Mouse (Mus musculus) intestine, postnatal 0 days (tissue): ENCODE data around the gene Cuedc1. TPM values are rescaled to one million over a fixed set of nuclear protein-coding genes. Genes with fewer than 3 reads are reported as not detected.

Experiments used
- ATAC-seq: fragments of 200-750 bp; cut with Nextera tagmentation; 2 replicates; pipeline ENCODE4 v1.8.0; 2017; ENCODE audit warnings: mild to moderate bottlenecking, moderate TSS enrichment, moderate library complexity
- H3K27ac ChIP-seq: fragments of 300-500 bp; sonication (generic); 2 replicates; pipeline ENCODE4 v1.5.1; 2014; ENCODE audit warnings: mild to moderate bottlenecking, low read depth, low read length, moderate library complexity
- H3K27me3 ChIP-seq: fragments of 300-500 bp; sonication (generic); replicated peaks from 2 replicates; pipeline ENCODE4 v1.6.1; 2014; ENCODE audit warnings: low read length, mixed read lengths; ENCODE audit not compliant: control insufficient read depth, insufficient read depth
- H3K36me3 ChIP-seq: fragments of 300-500 bp; sonication (generic); 2 replicates; pipeline ENCODE4 v1.6.1; 2014; ENCODE audit warnings: mild to moderate bottlenecking, moderate library complexity; ENCODE audit not compliant: control insufficient read depth, insufficient read depth
- H3K4me1 ChIP-seq: fragments of 300-500 bp; sonication (generic); replicated peaks from 2 replicates; pipeline ENCODE4 v1.6.1; 2014; ENCODE audit warnings: antibody characterized with exemption, low read length, mixed read lengths; ENCODE audit not compliant: control insufficient read depth, insufficient read depth
- H3K4me2 ChIP-seq: fragments of 300-500 bp; sonication (generic); replicated peaks from 2 replicates; pipeline ENCODE4 v1.6.1; 2014; ENCODE audit warnings: low read depth, mild to moderate bottlenecking, moderate library complexity
- H3K4me3 ChIP-seq: fragments of 300-500 bp; sonication (generic); 2 replicates; pipeline ENCODE4 v1.5.1; 2014; ENCODE audit warnings: low read depth, low read length
- H3K9ac ChIP-seq: fragments of 300-500 bp; sonication (generic); 2 replicates; pipeline ENCODE4 v1.6.1; 2014; ENCODE audit warnings: mild to moderate bottlenecking, low read depth, low read length
- H3K9me3 ChIP-seq: fragments of 300-500 bp; sonication (generic); 2 replicates; pipeline ENCODE4 v1.6.1; 2016; ENCODE audit warnings: mixed run types; ENCODE audit not compliant: control insufficient read depth
- CTCF ChIP-seq: sonication (generic); IDR thresholded peaks from 2 replicates; pipeline ENCODE4 v1.5.1; 2016; ENCODE audit warnings: low read depth, mild to moderate bottlenecking, control low read depth, antibody characterized with exemption, moderate library complexity
- WGBS: fragments of 180-500 bp; shearing (Covaris S2); extraction: QIAGEN DNeasy Blood & Tissue Kit; methylation state at CpG from one replicate; pipeline ENCODE4 v1.1.7; 2014; 5-methylcytosine and 5-hydroxymethylcytosine counted together
- polyA plus RNA-seq: library from polyadenylated mRNA; unstranded; fragments of >200 nt; fragmentation: Nextera tagmentation; extraction: Ambion mirVana; gene quantifications from 2 replicates; pipeline ENCODE4 v1.2.1, GENCODE M21; 2015

Cuedc1 gene
- polyA plus RNA-seq, 1 experiment from 2014 or later = 7.1 TPM

- H3K27ac ChIP-seq = no peak overlapping the region
- H3K36me3 ChIP-seq = no peaks in the 10 kb centered on the region
- H3K4me1 ChIP-seq = no peaks in the 10 kb centered on the region
- no peak for TF ChIP-seq CTCF
- no peaks in the 10 kb centered on the region; the same call in 1 of the 2 replicates for H3K27me3 ChIP-seq
- H3K4me2 ChIP-seq = no peak overlapping the region
- H3K9ac ChIP-seq = no peak overlapping the region
- no peak for ATAC-seq
- 79% methylated on average over 1 of the region's 1 CpGs for WGBS
- H3K9me3 ChIP-seq = no peaks in the 10 kb centered on the region
- no peak overlapping the region for H3K4me3 ChIP-seq
Measured at GRCm38 (mm10) chr11:88091949-88092348, 5.9 kb upstream of the Cuedc1 start.

DNA sequence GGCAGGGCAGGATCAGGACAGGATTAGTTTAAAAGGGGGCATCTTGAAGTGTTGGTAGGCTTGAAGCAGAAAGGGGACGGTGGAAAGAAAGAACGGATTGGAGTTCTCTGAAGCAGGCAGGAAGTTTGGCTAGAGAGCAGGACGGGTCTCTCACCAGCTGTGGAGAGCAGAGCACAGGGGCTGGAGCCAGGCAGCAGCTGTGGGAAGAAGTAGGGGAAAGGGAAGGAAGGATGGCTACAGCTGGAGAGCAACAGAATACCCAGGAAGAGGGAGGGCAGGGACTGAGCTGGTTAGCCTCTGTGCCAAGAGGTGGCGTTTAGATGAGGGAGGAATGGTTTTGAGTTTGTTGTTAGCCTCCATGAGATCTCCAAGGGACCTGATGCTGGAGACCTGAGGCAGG is 685 bp upstream of the Cuedc1 start:
- no peak for TF ChIP-seq CTCF

GRCm38 (mm10) chr11:88098787-88099598 is 1.1 kb downstream of the Cuedc1 start:
- Histone ChIP-seq H3K9ac (peak overlapping the region; percentile 85), H3K27me3 (peaks cover 8% of the 10 kb centered on the region; the same call in 1 of the 2 replicates), H3K36me3 (no peaks in the 10 kb centered on the region), H3K9me3 (no peaks in the 10 kb centered on the region), H3K4me3 (peak overlapping the region; percentile 71), H3K27ac (peak overlapping the region; percentile 85), H3K4me1 (no peaks in the 10 kb centered on the region; the same call in 1 of the 2 replicates), H3K4me2 (peak overlapping the region; percentile 76)
- peak; percentile 63 for TF ChIP-seq CTCF
- peak; percentile 48; the same call in 1 of the 2 replicates for ATAC-seq
- under 1% methylated on average over 86 of the region's 95 CpGs for WGBS

More for the DNA sequence above, 685 bp upstream of the Cuedc1 start:
- Histone ChIP-seq H3K4me1 (no peaks in the 10 kb centered on the region; the same call in 1 of the 2 replicates), H3K4me3 (no peak overlapping the region), H3K9me3 (no peaks in the 10 kb centered on the region), H3K36me3 (no peaks in the 10 kb centered on the region), H3K27me3 (peaks cover 8% of the 10 kb centered on the region; the same call in 1 of the 2 replicates), H3K9ac (no peak overlapping the region), H3K4me2 (peak overlapping the region; percentile 21; the same call in 1 of the 2 replicates), H3K27ac (peak overlapping the region; percentile 28; the same call in 1 of the 2 replicates)
- no peak for ATAC-seq
- 39% methylated on average over 4 of the region's 4 CpGs for WGBS

GRCm38 (mm10) chr11:88099599-88100023 is 1.8 kb downstream of the Cuedc1 start:
- Histone ChIP-seq H3K9ac (peak overlapping the region; percentile 85), H3K27ac (peak overlapping the region; percentile 85), H3K9me3 (no peaks in the 10 kb centered on the region), H3K4me1 (no peaks in the 10 kb centered on the region; the same call in 1 of the 2 replicates), H3K4me3 (peak overlapping the region; percentile 71), H3K27me3 (peaks cover 8% of the 10 kb centered on the region; the same call in 1 of the 2 replicates), H3K4me2 (peak overlapping the region; percentile 76), H3K36me3 (no peaks in the 10 kb centered on the region)
- 2% methylated on average over 34 of the region's 38 CpGs for WGBS
- peak; percentile 50 for ATAC-seq
- no peak for TF ChIP-seq CTCF

GRCm38 (mm10) chr11:88100170-88100569 is 2.3 kb downstream of the Cuedc1 start:
- no peak for ATAC-seq
- Histone ChIP-seq H3K9me3 (no peaks in the 10 kb centered on the region), H3K27ac (no peak overlapping the region), H3K4me1 (no peaks in the 10 kb centered on the region; the same call in 1 of the 2 replicates), H3K27me3 (peaks cover 8% of the 10 kb centered on the region; the same call in 1 of the 2 replicates), H3K36me3 (no peaks in the 10 kb centered on the region), H3K4me3 (peak overlapping the region; percentile 71), H3K4me2 (peak overlapping the region; percentile 76), H3K9ac (no peak overlapping the region)
- WGBS = 51% methylated on average over 4 of the region's 4 CpGs
- TF ChIP-seq CTCF = no peak

GRCm38 (mm10) chr11:88103214-88103941 is 5.5 kb downstream of the Cuedc1 start:
- Histone ChIP-seq H3K27me3 (peaks cover 2% of the 10 kb centered on the region; the same call in 1 of the 2 replicates), H3K9ac (no peak overlapping the region), H3K27ac (no peak overlapping the region), H3K9me3 (no peaks in the 10 kb centered on the region), H3K4me1 (no peaks in the 10 kb centered on the region; the same call in 1 of the 2 replicates), H3K4me2 (no peak overlapping the region), H3K4me3 (no peak overlapping the region), H3K36me3 (no peaks in the 10 kb centered on the region)
- ATAC-seq = no peak
- WGBS = 94% methylated on average over 19 of the region's 19 CpGs
- TF ChIP-seq CTCF = no peak
